Mouse (Mus musculus) embryonic fibroblast, embryonic 13.5 days (primary cell): ENCODE data around the gene Atp8a2. TPM values are rescaled to one million over a fixed set of nuclear protein-coding genes. Genes with fewer than 3 reads are reported as not detected.

ENCODE experiments used
- H3K27ac ChIP-seq: 2 replicates; pipeline ENCODE4 v1.5.1; 2012; ENCODE audit warnings: low read length, control low read depth, inconsistent platforms; ENCODE audit not compliant: insufficient read depth
- H3K4me1 ChIP-seq: 2 replicates; pipeline ENCODE4 v1.6.1; 2011; ENCODE audit warnings: low read length; ENCODE audit not compliant: control insufficient read depth, insufficient read depth
- H3K4me3 ChIP-seq: 2 replicates; pipeline ENCODE4 v1.5.1; 2011; ENCODE audit warnings: mild to moderate bottlenecking, control low read depth, low read length; ENCODE audit not compliant: insufficient read depth
- CTCF ChIP-seq: IDR thresholded peaks from 2 replicates; pipeline ENCODE4 v1.5.1; 2011; ENCODE audit warnings: mild to moderate bottlenecking, control low read depth, low read length, moderate library complexity, borderline replicate concordance; ENCODE audit not compliant: insufficient read depth
- POLR2A ChIP-seq: IDR thresholded peaks from 2 replicates; pipeline ENCODE4 v1.6.1; 2011; ENCODE audit warnings: low read depth, mild to moderate bottlenecking, control low read depth, low read length, moderate library complexity
- polyA plus RNA-seq: library from polyadenylated mRNA; stranded (reverse); fragments of >200 nt; gene quantifications from 2 replicates; pipeline ENCODE4 v1.2.4, GENCODE M21; 2011; ENCODE audit warnings: low read depth; ENCODE audit not compliant: missing spikeins, insufficient read length

Atp8a2 gene
- polyA plus RNA-seq, 1 experiment: 0.09 TPM

DNA sequence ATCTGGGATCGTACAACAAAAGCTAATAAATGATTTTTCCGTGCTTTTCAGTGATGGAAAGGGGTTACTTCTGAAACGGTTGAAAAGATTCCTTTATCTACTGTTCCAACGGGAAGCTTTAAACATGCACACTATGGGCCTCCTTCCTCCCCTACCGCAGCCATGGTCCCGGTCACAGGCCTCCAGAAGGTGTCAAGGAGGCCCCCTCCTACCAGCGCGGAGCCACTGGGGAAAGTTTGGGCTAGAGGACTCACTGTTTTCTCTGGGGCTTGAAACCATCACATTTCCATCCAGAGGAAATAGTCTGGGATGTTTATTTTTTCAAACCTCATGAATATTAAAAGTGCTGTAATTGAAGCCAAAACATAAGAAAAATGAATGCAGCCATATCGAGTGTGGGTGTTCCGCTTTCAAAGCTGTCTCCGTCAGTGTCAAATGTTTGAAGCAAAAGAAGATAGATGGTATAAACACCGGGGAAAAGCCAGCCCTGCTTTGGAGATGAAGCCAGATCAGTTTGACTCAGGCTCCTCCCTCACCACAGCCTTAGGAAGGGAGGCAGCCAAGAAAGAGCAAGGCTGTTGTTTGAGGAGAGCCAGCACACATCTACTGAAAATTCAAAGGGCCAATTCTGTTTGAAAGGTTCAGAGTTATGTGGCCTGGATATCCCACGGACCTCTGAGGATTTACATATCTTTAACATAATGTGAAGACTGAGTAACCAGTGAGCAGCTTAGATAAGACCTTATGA is 481.1 kb downstream of the Atp8a2 start:
- H3K27ac ChIP-seq: no peak overlapping the region
- H3K4me3 ChIP-seq: no peak overlapping the region
- TF ChIP-seq POLR2A: no peak
- TF ChIP-seq CTCF: no peak
- no peaks in the 10 kb centered on the region for H3K4me1 ChIP-seq

DNA sequence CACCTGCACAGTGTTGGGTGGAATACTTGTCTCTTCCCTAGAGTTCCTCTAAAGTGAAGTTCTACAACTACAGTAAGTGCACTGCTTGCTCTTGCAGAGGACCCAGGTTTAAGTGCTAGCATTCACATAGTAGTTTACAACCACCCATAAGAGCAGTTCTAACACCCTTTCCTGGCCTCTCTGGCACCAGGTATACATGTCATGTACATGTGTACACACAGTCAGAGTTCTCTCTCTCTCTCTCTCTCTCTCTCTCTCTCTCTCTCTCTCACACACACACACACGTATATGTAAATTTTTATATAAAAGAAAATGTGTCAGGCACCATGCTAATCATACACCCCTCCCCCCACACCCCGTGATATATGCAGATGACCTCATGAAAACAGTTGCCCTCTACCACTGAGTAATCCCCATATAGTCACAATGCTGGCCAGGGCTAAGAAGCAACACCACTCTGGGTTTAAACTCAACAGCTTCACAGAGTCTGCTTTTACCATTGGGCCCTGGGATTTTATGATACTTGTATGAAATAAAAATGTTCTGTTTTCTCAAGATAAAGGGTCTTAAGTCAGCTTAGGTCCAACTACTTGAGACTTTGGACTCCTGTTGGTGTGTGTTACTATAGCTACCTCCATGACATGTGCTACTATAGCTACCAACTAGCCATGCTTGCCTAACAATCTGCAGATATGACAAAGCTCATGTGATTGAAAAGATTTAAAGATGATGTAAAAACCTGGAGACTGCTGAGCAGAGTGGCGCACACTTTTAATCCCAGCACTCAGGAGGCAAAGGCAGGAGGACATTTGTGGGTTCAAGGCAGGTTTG is 487.3 kb downstream of the Atp8a2 start:
- no peak for TF ChIP-seq POLR2A
- no peak for TF ChIP-seq CTCF
- Histone ChIP-seq H3K4me3 (no peak overlapping the region), H3K4me1 (no peaks in the 10 kb centered on the region), H3K27ac (no peak overlapping the region)

- no peak for TF ChIP-seq POLR2A
- no peak for TF ChIP-seq CTCF
- Histone ChIP-seq H3K4me1 (no peaks in the 10 kb centered on the region), H3K27ac (no peak overlapping the region), H3K4me3 (no peak overlapping the region)
Measured at GRCm38 (mm10) chr14:59708009-59708408, 489.0 kb downstream of the Atp8a2 start.

DNA sequence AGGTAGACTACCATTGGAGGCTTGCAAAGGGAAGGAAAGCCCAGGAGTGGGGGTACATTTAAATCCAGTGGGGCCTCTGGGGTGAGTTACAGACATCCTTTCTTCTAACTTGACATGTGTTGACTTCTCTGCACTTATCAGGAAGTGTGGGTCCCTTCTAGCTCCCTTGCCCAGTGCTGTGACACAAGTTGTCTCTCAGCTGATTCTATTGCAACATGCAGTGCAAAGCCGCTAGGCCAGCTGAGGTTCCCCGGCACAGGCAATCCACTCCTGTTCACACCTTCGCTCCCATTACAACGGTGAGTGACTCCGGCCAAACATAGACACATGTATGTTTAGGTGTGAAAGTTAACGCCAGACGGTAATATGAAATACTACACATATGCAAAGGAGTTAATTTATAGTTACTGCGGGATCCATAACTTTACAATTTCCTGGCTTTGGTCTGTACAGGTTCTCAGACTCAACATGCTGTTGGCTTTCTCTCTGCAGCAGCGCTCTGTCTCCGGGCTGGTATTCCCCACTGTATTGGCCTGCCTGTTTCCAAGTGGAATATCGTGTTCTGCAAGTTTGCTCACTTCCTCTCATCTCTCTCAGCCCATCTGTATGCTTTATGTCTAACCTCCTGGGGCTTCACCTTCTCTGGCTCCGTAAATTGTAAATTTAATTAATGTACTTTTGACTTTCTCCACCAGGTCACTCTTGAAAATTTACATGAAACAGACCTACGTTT is 491.5 kb downstream of the Atp8a2 start:
- Histone ChIP-seq H3K27ac (no peak overlapping the region), H3K4me1 (no peaks in the 10 kb centered on the region), H3K4me3 (no peak overlapping the region)
- TF ChIP-seq POLR2A (no peak), CTCF (no peak)

DNA sequence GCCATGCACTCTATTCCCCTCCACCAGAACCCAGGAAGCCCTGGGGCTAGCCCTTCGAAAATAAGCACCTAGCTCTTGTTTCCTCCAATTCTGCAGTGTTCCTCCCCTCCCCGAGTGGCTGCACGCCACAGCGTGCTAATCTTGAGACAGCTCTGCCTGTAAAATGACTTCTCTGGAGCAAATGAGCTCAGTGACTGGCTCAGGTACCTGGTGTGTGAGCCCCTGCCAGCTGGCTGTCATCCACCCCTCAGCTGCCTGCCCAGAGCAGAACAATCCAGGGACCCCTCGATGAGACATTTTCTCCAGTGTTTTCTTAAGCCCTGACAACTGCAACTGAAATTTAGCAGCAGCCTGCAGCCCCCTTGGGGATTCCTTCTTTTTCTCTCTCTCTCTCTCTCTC is 495.5 kb downstream of the Atp8a2 start:
- TF ChIP-seq CTCF: no peak
- TF ChIP-seq POLR2A: no peak
- no peaks in the 10 kb centered on the region for H3K4me1 ChIP-seq
- H3K27ac ChIP-seq: no peak overlapping the region

DNA sequence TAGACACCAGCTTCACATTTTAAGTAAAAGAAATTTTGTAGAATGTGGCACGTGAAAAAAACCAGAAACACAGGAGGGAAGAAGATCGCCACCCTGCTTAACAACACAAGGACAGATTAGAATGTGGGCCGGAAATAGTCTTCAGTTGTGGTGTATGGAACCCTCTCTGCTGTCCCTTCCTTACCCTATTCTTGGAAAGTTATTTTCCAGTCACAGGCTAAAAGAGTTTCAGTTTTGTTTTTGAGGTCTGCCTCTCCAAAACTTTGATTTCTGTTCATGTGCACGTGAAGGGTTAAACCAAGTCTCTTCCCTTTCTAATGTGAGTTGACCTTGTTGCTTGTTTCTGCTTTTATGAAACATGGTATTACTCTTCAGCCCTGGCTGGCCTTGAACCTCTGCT is 501.8 kb downstream of the Atp8a2 start:
- no peaks in the 10 kb centered on the region for H3K4me1 ChIP-seq
- no peak overlapping the region for H3K4me3 ChIP-seq
- TF ChIP-seq CTCF (no peak), POLR2A (no peak)
- H3K27ac ChIP-seq: no peak overlapping the region

More for the DNA sequence above, 495.5 kb downstream of the Atp8a2 start:
- H3K4me3 ChIP-seq: no peak overlapping the region

DNA sequence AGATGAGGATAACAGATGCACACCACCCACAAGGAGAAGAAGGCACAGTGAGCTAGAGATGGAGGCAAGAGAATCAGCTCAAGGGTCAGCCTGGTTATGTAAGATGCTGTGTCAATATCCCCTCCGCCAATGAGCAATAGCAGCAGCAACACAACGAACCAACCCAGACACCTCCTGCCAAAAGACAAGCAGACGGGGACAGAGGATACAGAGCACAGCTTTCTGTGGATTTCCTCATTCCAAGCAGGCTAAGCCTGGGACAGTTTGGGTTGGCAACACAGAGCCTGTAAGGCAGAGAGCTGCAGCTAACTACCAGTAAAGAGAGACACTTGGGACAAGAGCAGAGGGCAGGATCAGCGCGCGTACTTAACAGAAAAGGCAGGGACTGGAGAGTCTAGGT is 504.8 kb downstream of the Atp8a2 start:
- TF ChIP-seq CTCF: no peak
- no peak for TF ChIP-seq POLR2A
- Histone ChIP-seq H3K4me1 (no peaks in the 10 kb centered on the region), H3K27ac (no peak overlapping the region), H3K4me3 (no peak overlapping the region)

GRCm38 (mm10) chr14:59691402-59691801 is 505.6 kb downstream of the Atp8a2 start:
- H3K4me1 ChIP-seq: no peaks in the 10 kb centered on the region
- TF ChIP-seq POLR2A (no peak), CTCF (no peak)
- no peak overlapping the region for H3K27ac ChIP-seq
- no peak overlapping the region for H3K4me3 ChIP-seq

DNA sequence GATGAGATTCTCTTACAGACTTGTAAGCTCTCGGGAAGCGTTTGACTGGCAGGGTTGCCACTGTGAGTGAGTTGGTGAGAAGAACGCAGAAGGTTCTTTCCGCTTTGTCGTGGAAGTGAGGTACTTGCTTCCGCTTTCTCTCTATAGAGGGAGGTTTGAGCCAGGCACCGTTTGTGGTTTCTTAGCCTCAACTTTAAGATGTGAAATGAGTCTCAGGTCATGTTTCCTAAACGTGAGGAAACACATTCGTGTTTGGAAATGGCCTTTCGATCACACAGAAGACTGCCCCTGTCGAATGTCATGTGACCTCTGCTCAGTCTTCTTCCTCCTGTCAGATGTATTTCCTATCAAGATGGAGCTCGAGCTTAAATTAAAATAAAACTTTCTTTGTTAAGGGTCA is 506.0 kb downstream of the Atp8a2 start:
- Histone ChIP-seq H3K4me3 (no peak overlapping the region), H3K4me1 (no peaks in the 10 kb centered on the region), H3K27ac (no peak overlapping the region)
- TF ChIP-seq CTCF (no peak), POLR2A (no peak)
